Mouse (Mus musculus): Measurements from ENCODE around the gene Nacc1. TPM values are rescaled to one million over a fixed set of nuclear protein-coding genes. Genes with fewer than 3 reads are reported as not detected.

The Nacc1 gene
- polyA plus RNA-seq, 1 experiment = 104 TPM

GRCm38 (mm10) chr8:84708774-84709475, 21.3 kb upstream of the Nacc1 start:
- peaks cover 21% of the 10 kb centered on the region for H3K4me1 ChIP-seq (ENCODE audit: control insufficient read depth, insufficient read depth, insufficient read length, low read length)
- 34% methylated on average over 12 of the region's 12 CpGs for WGBS

GRCm38 (mm10) chr8:84708071-84708541, 20.4 kb upstream of the Nacc1 start:
- H3K4me3 ChIP-seq (ENCODE audit: low read depth, low read length) = 0 out of 2 replicates have a peak overlapping the region, but pooled peaks have one; percentile 25
- no peaks in the 10 kb centered on the region for H3K36me3 ChIP-seq (ENCODE audit: control insufficient read depth, insufficient read depth, low read length)
- WGBS = 69% methylated on average over 15 of the region's 15 CpGs
- H3K4me1 ChIP-seq (ENCODE audit: control insufficient read depth, insufficient read depth, insufficient read length, low read length) = peaks cover 25% of the 10 kb centered on the region
- TF ChIP-seq POLR2A (IDR thresholded peaks at IDR 0.05; ENCODE audit: low read depth, low read length) (no peak), CTCF (IDR thresholded peaks at IDR 0.05; ENCODE audit: extremely low read depth, insufficient read length, insufficient replicate concordance, low read depth, low read length) (no peak)
- H3K27ac ChIP-seq (ENCODE audit: insufficient read depth, low read depth, low read length) = no peak overlapping the region
- H3K27me3 ChIP-seq (ENCODE audit: control insufficient read depth, insufficient read depth, low read length) = peaks cover 29% of the 10 kb centered on the region

More at GRCm38 (mm10) chr8:84708774-84709475, 21.3 kb upstream of the Nacc1 start:
- Histone ChIP-seq H3K27me3 (ENCODE audit: control insufficient read depth, insufficient read depth, low read length) (peaks cover 29% of the 10 kb centered on the region), H3K27ac (ENCODE audit: insufficient read depth, low read depth, low read length) (no peak overlapping the region), H3K4me3 (ENCODE audit: low read depth, low read length) (no peak overlapping the region), H3K36me3 (ENCODE audit: control insufficient read depth, insufficient read depth, low read length) (no peaks in the 10 kb centered on the region; the same call in 1 of the 2 replicates)
- peak; percentile 94 for TF ChIP-seq CTCF (IDR thresholded peaks at IDR 0.05; ENCODE audit: extremely low read depth, insufficient read length, insufficient replicate concordance, low read depth, low read length)
- TF ChIP-seq POLR2A (IDR thresholded peaks at IDR 0.05; ENCODE audit: low read depth, low read length) = no peak

GRCm38 (mm10) chr8:84707267-84707883, 19.7 kb upstream of the Nacc1 start:
- Histone ChIP-seq H3K4me3 (ENCODE audit: low read depth, low read length) (peak overlapping the region; percentile 25), H3K4me1 (ENCODE audit: control insufficient read depth, insufficient read depth, insufficient read length, low read length) (peaks cover 29% of the 10 kb centered on the region), H3K36me3 (ENCODE audit: control insufficient read depth, insufficient read depth, low read length) (no peaks in the 10 kb centered on the region), H3K27ac (ENCODE audit: insufficient read depth, low read depth, low read length) (no peak overlapping the region), H3K27me3 (ENCODE audit: control insufficient read depth, insufficient read depth, low read length) (peaks cover 29% of the 10 kb centered on the region)
- 16% methylated on average over 22 of the region's 22 CpGs for WGBS
- no peak for TF ChIP-seq POLR2A (IDR thresholded peaks at IDR 0.05; ENCODE audit: low read depth, low read length)
- no peak for TF ChIP-seq CTCF (IDR thresholded peaks at IDR 0.05; ENCODE audit: extremely low read depth, insufficient read length, insufficient replicate concordance, low read depth, low read length)

- Histone ChIP-seq H3K27me3 (ENCODE audit: control insufficient read depth, insufficient read depth, low read length) (peaks cover 29% of the 10 kb centered on the region), H3K4me1 (ENCODE audit: control insufficient read depth, insufficient read depth, insufficient read length, low read length) (peaks cover 29% of the 10 kb centered on the region), H3K36me3 (ENCODE audit: control insufficient read depth, insufficient read depth, low read length) (no peaks in the 10 kb centered on the region), H3K4me3 (ENCODE audit: low read depth, low read length) (peak overlapping the region; percentile 25), H3K27ac (ENCODE audit: insufficient read depth, low read depth, low read length) (no peak overlapping the region)
- TF ChIP-seq POLR2A (IDR thresholded peaks at IDR 0.05; ENCODE audit: low read depth, low read length) (no peak), CTCF (IDR thresholded peaks at IDR 0.05; ENCODE audit: extremely low read depth, insufficient read length, insufficient replicate concordance, low read depth, low read length) (no peak)
- 24% methylated on average over 45 of the region's 45 CpGs for WGBS
Measured at GRCm38 (mm10) chr8:84706610-84707266, 19.1 kb upstream of the Nacc1 start.

- Histone ChIP-seq H3K4me1 (ENCODE audit: control insufficient read depth, insufficient read depth, insufficient read length, low read length) (peaks cover 29% of the 10 kb centered on the region), H3K27ac (ENCODE audit: insufficient read depth, low read depth, low read length) (no peak overlapping the region), H3K36me3 (ENCODE audit: control insufficient read depth, insufficient read depth, low read length) (no peaks in the 10 kb centered on the region), H3K27me3 (ENCODE audit: control insufficient read depth, insufficient read depth, low read length) (peaks cover 29% of the 10 kb centered on the region), H3K4me3 (ENCODE audit: low read depth, low read length) (no peak overlapping the region)
- WGBS = 16% methylated on average over 12 of the region's 12 CpGs
- TF ChIP-seq POLR2A (IDR thresholded peaks at IDR 0.05; ENCODE audit: low read depth, low read length) = no peak
Measured at GRCm38 (mm10) chr8:84705960-84706359, 18.3 kb upstream of the Nacc1 start.

- peaks cover 29% of the 10 kb centered on the region for H3K4me1 ChIP-seq (ENCODE audit: control insufficient read depth, insufficient read depth, insufficient read length, low read length)
- WGBS = 11% methylated on average over 61 of the region's 61 CpGs
- H3K27ac ChIP-seq (ENCODE audit: insufficient read depth, low read depth, low read length) = no peak overlapping the region
- peaks cover 29% of the 10 kb centered on the region for H3K27me3 ChIP-seq (ENCODE audit: control insufficient read depth, insufficient read depth, low read length)
- H3K36me3 ChIP-seq (ENCODE audit: control insufficient read depth, insufficient read depth, low read length) = no peaks in the 10 kb centered on the region
- H3K4me3 ChIP-seq (ENCODE audit: low read depth, low read length) = peak overlapping the region; percentile 44
- TF ChIP-seq CTCF (IDR thresholded peaks at IDR 0.05; ENCODE audit: extremely low read depth, insufficient read length, insufficient replicate concordance, low read depth, low read length) = no peak
- TF ChIP-seq POLR2A (IDR thresholded peaks at IDR 0.05; ENCODE audit: low read depth, low read length) = peak; percentile 16; the same call in 1 of the 2 replicates
Measured at GRCm38 (mm10) chr8:84704867-84705831, 17.5 kb upstream of the Nacc1 start.

All from small intestine, adult 2 months (tissue).